Mouse (Mus musculus): ENCODE data around the gene Sez6l. TPM values are rescaled to one million over a fixed set of nuclear protein-coding genes. Genes with fewer than 3 reads are reported as not detected.

Gene Sez6l
- polyA plus RNA-seq (2012; rRNA removed), result 0.23 and 0.35 TPM in 2 replicates

- DNase-seq (ENCODE audit: low spot score), result peak; percentile 29
Measured at GRCm38 (mm10) chr5:112576993-112577670, at the start of gene Sez6l. TSS of gene Sez6l (minus strand) at chr5:112577185.

- no peak for DNase-seq (ENCODE audit: low spot score)
Measured at GRCm38 (mm10) chr5:112625555-112626160, 48.7 kb upstream of the Sez6l start.

GRCm38 (mm10) chr5:112622946-112623345 is 46.0 kb upstream of the Sez6l start:
- DNase-seq (ENCODE audit: low spot score), result no peak

- no peak for DNase-seq (ENCODE audit: low spot score)
Measured at GRCm38 (mm10) chr5:112620256-112620655, 43.3 kb upstream of the Sez6l start.

GRCm38 (mm10) chr5:112619344-112619743 is 42.4 kb upstream of the Sez6l start:
- DNase-seq (ENCODE audit: low spot score), result no peak

- no peak for DNase-seq (ENCODE audit: low spot score)
Measured at GRCm38 (mm10) chr5:112617602-112618247, 40.7 kb upstream of the Sez6l start.

GRCm38 (mm10) chr5:112615946-112616617 is 39.1 kb upstream of the Sez6l start:
- no peak for DNase-seq (ENCODE audit: low spot score)

- DNase-seq (ENCODE audit: low spot score), result peak; percentile 29
Measured at GRCm38 (mm10) chr5:112607867-112608516, 31.0 kb upstream of the Sez6l start.

GRCm38 (mm10) chr5:112607119-112607518 is 30.1 kb upstream of the Sez6l start:
- DNase-seq (ENCODE audit: low spot score), result no peak

- DNase-seq (ENCODE audit: low spot score), result no peak
Measured at GRCm38 (mm10) chr5:112605371-112605770, 28.4 kb upstream of the Sez6l start.

- no peak for DNase-seq (ENCODE audit: low spot score)
Measured at GRCm38 (mm10) chr5:112604251-112604650, 27.3 kb upstream of the Sez6l start.

GRCm38 (mm10) chr5:112603594-112603993 is 26.6 kb upstream of the Sez6l start:
- DNase-seq (ENCODE audit: low spot score), result no peak

- no peak for DNase-seq (ENCODE audit: low spot score)
Measured at GRCm38 (mm10) chr5:112600309-112600939, 23.4 kb upstream of the Sez6l start.

GRCm38 (mm10) chr5:112599538-112600308 is 22.7 kb upstream of the Sez6l start:
- DNase-seq (ENCODE audit: low spot score), result no peak

- no peak for DNase-seq (ENCODE audit: low spot score)
Measured at GRCm38 (mm10) chr5:112597876-112598275, 20.9 kb upstream of the Sez6l start.

- no peak for DNase-seq (ENCODE audit: low spot score)
Measured at GRCm38 (mm10) chr5:112597307-112597706, 20.3 kb upstream of the Sez6l start.

GRCm38 (mm10) chr5:112596729-112597128 is 19.7 kb upstream of the Sez6l start:
- DNase-seq (ENCODE audit: low spot score), result no peak

- no peak for DNase-seq (ENCODE audit: low spot score)
Measured at GRCm38 (mm10) chr5:112595701-112596632, 19.0 kb upstream of the Sez6l start.

- DNase-seq (ENCODE audit: low spot score), result no peak
Measured at GRCm38 (mm10) chr5:112591706-112592105, 14.7 kb upstream of the Sez6l start.

- no peak for DNase-seq (ENCODE audit: low spot score)
Measured at GRCm38 (mm10) chr5:112586071-112586470, 9.1 kb upstream of the Sez6l start.

Measured in urinary bladder, adult 2 months (tissue).